Mouse (Mus musculus): ENCODE results near the gene Skap2. TPM values are rescaled to one million over a fixed set of nuclear protein-coding genes. Genes with fewer than 3 reads are reported as not detected.

Skap2 gene
- polyA plus RNA-seq, 1 experiment from 2014 or later = 33.8 TPM

GRCm38 (mm10) chr6:51987999-51988398 lies 24.4 kb downstream of the Skap2 start:
- Histone ChIP-seq H3K9me3 (ENCODE audit: control insufficient read depth, low read length) (no peaks in the 10 kb centered on the region), H3K4me3 (ENCODE audit: low read length) (no peak overlapping the region), H3K4me1 (ENCODE audit: control insufficient read depth, insufficient read depth, low read length) (no peaks in the 10 kb centered on the region), H3K27ac (ENCODE audit: low read depth, low read length) (no peak overlapping the region), H3K27me3 (ENCODE audit: control insufficient read depth, insufficient read depth, low read length) (no peaks in the 10 kb centered on the region), H3K36me3 (ENCODE audit: control insufficient read depth, insufficient read depth, low read length) (no peaks in the 10 kb centered on the region), H3K4me2 (replicated peaks; ENCODE audit: low read depth, low read length) (no peak overlapping the region), H3K9ac (ENCODE audit: low read depth, low read length) (no peak overlapping the region)
- 77% methylated on average over 2 of the region's 2 CpGs for WGBS
- ATAC-seq (ENCODE audit: low FRiP score, low TSS enrichment) = no peak

GRCm38 (mm10) chr6:51977638-51978037 lies 34.7 kb downstream of the Skap2 start:
- Histone ChIP-seq H3K27ac (ENCODE audit: low read depth, low read length) (no peak overlapping the region), H3K9ac (ENCODE audit: low read depth, low read length) (no peak overlapping the region), H3K4me2 (replicated peaks; ENCODE audit: low read depth, low read length) (no peak overlapping the region), H3K4me3 (ENCODE audit: low read length) (no peak overlapping the region), H3K9me3 (ENCODE audit: control insufficient read depth, low read length) (no peaks in the 10 kb centered on the region), H3K4me1 (ENCODE audit: control insufficient read depth, insufficient read depth, low read length) (no peaks in the 10 kb centered on the region), H3K27me3 (ENCODE audit: control insufficient read depth, insufficient read depth, low read length) (no peaks in the 10 kb centered on the region), H3K36me3 (ENCODE audit: control insufficient read depth, insufficient read depth, low read length) (no peaks in the 10 kb centered on the region)
- ATAC-seq (ENCODE audit: low FRiP score, low TSS enrichment) = no peak
- 77% methylated on average over 3 of the region's 3 CpGs for WGBS

- Histone ChIP-seq H3K27ac (ENCODE audit: low read depth, low read length) (no peak overlapping the region), H3K9me3 (ENCODE audit: control insufficient read depth, low read length) (no peaks in the 10 kb centered on the region), H3K4me2 (replicated peaks; ENCODE audit: low read depth, low read length) (no peak overlapping the region), H3K9ac (ENCODE audit: low read depth, low read length) (no peak overlapping the region), H3K4me1 (ENCODE audit: control insufficient read depth, insufficient read depth, low read length) (no peaks in the 10 kb centered on the region), H3K4me3 (ENCODE audit: low read length) (no peak overlapping the region), H3K36me3 (ENCODE audit: control insufficient read depth, insufficient read depth, low read length) (no peaks in the 10 kb centered on the region), H3K27me3 (ENCODE audit: control insufficient read depth, insufficient read depth, low read length) (no peaks in the 10 kb centered on the region)
- no peak for ATAC-seq (ENCODE audit: low FRiP score, low TSS enrichment)
- 63% methylated on average over 4 of the region's 4 CpGs for WGBS
Measured at GRCm38 (mm10) chr6:51975751-51976150, 36.6 kb downstream of the Skap2 start.

- Histone ChIP-seq H3K36me3 (ENCODE audit: control insufficient read depth, insufficient read depth, low read length) (no peaks in the 10 kb centered on the region), H3K4me3 (ENCODE audit: low read length) (no peak overlapping the region), H3K4me2 (replicated peaks; ENCODE audit: low read depth, low read length) (no peak overlapping the region), H3K4me1 (ENCODE audit: control insufficient read depth, insufficient read depth, low read length) (no peaks in the 10 kb centered on the region; the same call in 1 of the 2 replicates), H3K9ac (ENCODE audit: low read depth, low read length) (no peak overlapping the region), H3K9me3 (ENCODE audit: control insufficient read depth, low read length) (no peaks in the 10 kb centered on the region), H3K27me3 (ENCODE audit: control insufficient read depth, insufficient read depth, low read length) (no peaks in the 10 kb centered on the region), H3K27ac (ENCODE audit: low read depth, low read length) (no peak overlapping the region)
- no peak for ATAC-seq (ENCODE audit: low FRiP score, low TSS enrichment)
- WGBS = 45% methylated on average over 4 of the region's 4 CpGs
Measured at GRCm38 (mm10) chr6:51958992-51959391, 53.4 kb downstream of the Skap2 start.

- H3K4me3 ChIP-seq (ENCODE audit: low read length) = no peak overlapping the region
- H3K36me3 ChIP-seq (ENCODE audit: control insufficient read depth, insufficient read depth, low read length) = no peaks in the 10 kb centered on the region
- no peak overlapping the region for H3K27ac ChIP-seq (ENCODE audit: low read depth, low read length)
- no peaks in the 10 kb centered on the region for H3K27me3 ChIP-seq (ENCODE audit: control insufficient read depth, insufficient read depth, low read length)
- no peak overlapping the region for H3K4me2 ChIP-seq (replicated peaks; ENCODE audit: low read depth, low read length)
- no peaks in the 10 kb centered on the region; the same call in 1 of the 2 replicates for H3K4me1 ChIP-seq (ENCODE audit: control insufficient read depth, insufficient read depth, low read length)
- no peak for ATAC-seq (ENCODE audit: low FRiP score, low TSS enrichment)
- H3K9ac ChIP-seq (ENCODE audit: low read depth, low read length) = no peak overlapping the region; the same call in 1 of the 2 replicates
- no peaks in the 10 kb centered on the region for H3K9me3 ChIP-seq (ENCODE audit: control insufficient read depth, low read length)
- 74% methylated on average over 4 of the region's 4 CpGs for WGBS
Measured at GRCm38 (mm10) chr6:51956048-51956792, 56.1 kb downstream of the Skap2 start.

- Histone ChIP-seq H3K36me3 (ENCODE audit: control insufficient read depth, insufficient read depth, low read length) (no peaks in the 10 kb centered on the region), H3K27me3 (ENCODE audit: control insufficient read depth, insufficient read depth, low read length) (no peaks in the 10 kb centered on the region), H3K27ac (ENCODE audit: low read depth, low read length) (no peak overlapping the region), H3K4me1 (ENCODE audit: control insufficient read depth, insufficient read depth, low read length) (no peaks in the 10 kb centered on the region), H3K9ac (ENCODE audit: low read depth, low read length) (no peak overlapping the region), H3K4me2 (replicated peaks; ENCODE audit: low read depth, low read length) (no peak overlapping the region), H3K4me3 (ENCODE audit: low read length) (no peak overlapping the region), H3K9me3 (ENCODE audit: control insufficient read depth, low read length) (no peaks in the 10 kb centered on the region)
- no peak for ATAC-seq (ENCODE audit: low FRiP score, low TSS enrichment)
Measured at GRCm38 (mm10) chr6:51947661-51948060, 64.7 kb downstream of the Skap2 start.

- H3K9me3 ChIP-seq (ENCODE audit: control insufficient read depth, low read length) = no peaks in the 10 kb centered on the region
- no peaks in the 10 kb centered on the region for H3K4me1 ChIP-seq (ENCODE audit: control insufficient read depth, insufficient read depth, low read length)
- H3K27me3 ChIP-seq (ENCODE audit: control insufficient read depth, insufficient read depth, low read length) = no peaks in the 10 kb centered on the region
- WGBS = 63% methylated on average over 2 of the region's 2 CpGs
- H3K9ac ChIP-seq (ENCODE audit: low read depth, low read length) = no peak overlapping the region
- no peak overlapping the region for H3K4me2 ChIP-seq (replicated peaks; ENCODE audit: low read depth, low read length)
- no peak overlapping the region for H3K4me3 ChIP-seq (ENCODE audit: low read length)
- ATAC-seq (ENCODE audit: low FRiP score, low TSS enrichment) = no peak
- H3K27ac ChIP-seq (ENCODE audit: low read depth, low read length) = no peak overlapping the region
- no peaks in the 10 kb centered on the region for H3K36me3 ChIP-seq (ENCODE audit: control insufficient read depth, insufficient read depth, low read length)
Measured at GRCm38 (mm10) chr6:51944916-51945315, 67.4 kb downstream of the Skap2 start.

- no peak for ATAC-seq (ENCODE audit: low FRiP score, low TSS enrichment)
- H3K4me3 ChIP-seq (ENCODE audit: low read length) = no peak overlapping the region
- 54% methylated on average over 4 of the region's 4 CpGs for WGBS
Measured at GRCm38 (mm10) chr6:51933998-51934397, 78.4 kb downstream of the Skap2 start.

GRCm38 (mm10) chr6:51933034-51933611 lies 79.2 kb downstream of the Skap2 start:
- Histone ChIP-seq H3K36me3 (ENCODE audit: control insufficient read depth, insufficient read depth, low read length) (no peaks in the 10 kb centered on the region), H3K27ac (ENCODE audit: low read depth, low read length) (0 out of 2 replicates have a peak overlapping the region, but pooled peaks have one; percentile 32), H3K4me2 (replicated peaks; ENCODE audit: low read depth, low read length) (no peak overlapping the region), H3K4me3 (ENCODE audit: low read length) (no peak overlapping the region), H3K9ac (ENCODE audit: low read depth, low read length) (no peak overlapping the region), H3K4me1 (ENCODE audit: control insufficient read depth, insufficient read depth, low read length) (peaks cover 4% of the 10 kb centered on the region; the same call in 1 of the 2 replicates), H3K27me3 (ENCODE audit: control insufficient read depth, insufficient read depth, low read length) (no peaks in the 10 kb centered on the region), H3K9me3 (ENCODE audit: control insufficient read depth, low read length) (no peaks in the 10 kb centered on the region)
- no peak for ATAC-seq (ENCODE audit: low FRiP score, low TSS enrichment)
- 51% methylated on average over 3 of the region's 3 CpGs for WGBS

More at GRCm38 (mm10) chr6:51933998-51934397, 78.4 kb downstream of the Skap2 start:
- no peak overlapping the region for H3K27ac ChIP-seq (ENCODE audit: low read depth, low read length)
- no peaks in the 10 kb centered on the region for H3K9me3 ChIP-seq (ENCODE audit: control insufficient read depth, low read length)
- H3K9ac ChIP-seq (ENCODE audit: low read depth, low read length) = no peak overlapping the region
- H3K36me3 ChIP-seq (ENCODE audit: control insufficient read depth, insufficient read depth, low read length) = no peaks in the 10 kb centered on the region
- H3K27me3 ChIP-seq (ENCODE audit: control insufficient read depth, insufficient read depth, low read length) = no peaks in the 10 kb centered on the region
- H3K4me1 ChIP-seq (ENCODE audit: control insufficient read depth, insufficient read depth, low read length) = peaks cover 4% of the 10 kb centered on the region; the same call in 1 of the 2 replicates
- H3K4me2 ChIP-seq (replicated peaks; ENCODE audit: low read depth, low read length) = no peak overlapping the region

All from kidney, embryonic 14.5 days (tissue).